Mouse (Mus musculus) MEL (cell line): Measurements from ENCODE around the gene Prlh.

Experiments used
- CHD2 ChIP-seq: IDR thresholded peaks from 2 replicates; pipeline ENCODE4 v1.6.1; 2011; ENCODE audit warnings: low read length, improper control_type of control experiment
- UBTF ChIP-seq: IDR thresholded peaks from 2 replicates; pipeline ENCODE4 v1.6.1; 2012; ENCODE audit warnings: low read depth, mild to moderate bottlenecking, inconsistent platforms, low read length, improper control_type of control experiment, moderate library complexity, borderline replicate concordance; ENCODE audit not compliant: insufficient read depth
- USF2 ChIP-seq, 2 experiments: IDR thresholded peaks; 2 replicates each; pipeline ENCODE4 v1.6.1; 2011 to 2012; ENCODE audit warnings: improper control_type of control experiment in 2 of 2, low read length in 2 of 2, borderline replicate concordance in 1 of 2, inconsistent platforms in 1 of 2, low read depth in 1 of 2, mild to moderate bottlenecking in 1 of 2; ENCODE audit not compliant: insufficient read depth in 1 of 2
- ZC3H11A ChIP-seq: IDR thresholded peaks from 2 replicates; pipeline ENCODE4 v1.6.1; 2012; ENCODE audit warnings: low read depth, mild to moderate bottlenecking, inconsistent platforms, low read length, improper control_type of control experiment

GRCm38 (mm10) chr1:90997641-90998040 is 44.7 kb downstream of the Prlh start:
- TF ChIP-seq CHD2 (no peak), ZC3H11A (no peak), USF2 (IDR thresholded peaks at IDR 0.05; ENCODE audit: borderline replicate concordance in 1 of 2, insufficient read depth in 1 of 2, low read depth in 1 of 2, low read length in 2 of 2) (no peak), UBTF (no peak)
